Mouse (Mus musculus): ENCODE results near the gene Eml1.

Gene Eml1

DNA sequence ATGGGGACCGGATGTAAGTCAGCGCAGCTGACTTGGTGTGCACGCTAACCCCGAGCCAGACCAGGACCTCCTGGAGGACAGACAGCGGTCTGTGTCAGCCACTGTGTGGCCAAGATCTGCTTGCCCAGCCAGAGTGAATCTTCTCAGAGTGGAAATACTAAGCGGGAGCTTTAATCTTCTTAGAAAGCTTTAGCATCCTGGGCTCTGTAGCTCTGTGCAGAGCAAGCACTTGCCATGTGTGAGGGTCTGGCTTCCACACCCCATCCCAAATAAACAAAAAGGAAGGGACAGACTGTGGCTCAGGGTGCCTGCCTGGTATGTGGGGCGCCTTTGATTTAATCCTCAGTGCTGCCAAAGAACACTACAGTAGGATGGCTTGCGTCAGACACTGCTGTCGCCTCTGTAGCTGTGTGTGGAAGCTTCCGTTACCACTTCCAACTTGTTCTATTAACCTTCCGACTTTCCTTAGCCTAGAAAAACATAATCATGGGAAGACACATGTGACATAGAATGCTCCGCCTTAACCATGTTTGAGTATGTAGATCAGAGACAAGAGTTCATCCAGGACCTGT lies 64.8 kb downstream of the Eml1 start:
- Histone ChIP-seq H3K4me3 (replicated peaks; ENCODE audit: low read length) (no peak overlapping the region), H3K4me1 (replicated peaks; ENCODE audit: low read depth, low read length) (peaks cover 51% of the 10 kb centered on the region), H3K27me3 (ENCODE audit: insufficient read depth, low read length) (peaks cover 85% of the 10 kb centered on the region), H3K36me3 (ENCODE audit: insufficient read depth, low read length) (no peaks in the 10 kb centered on the region), H3K9me3 (ENCODE audit: low read length) (no peaks in the 10 kb centered on the region)
- no peak for TF ChIP-seq NANOG (IDR thresholded peaks at IDR 0.05; ENCODE audit: borderline replicate concordance, low read length)
- no peak for TF ChIP-seq CTCF (conservative IDR thresholded peaks at IDR 0.05; ENCODE audit: low read length)
- TF ChIP-seq POU5F1 (IDR thresholded peaks at IDR 0.05; ENCODE audit: borderline replicate concordance, low read length) = no peak

DNA sequence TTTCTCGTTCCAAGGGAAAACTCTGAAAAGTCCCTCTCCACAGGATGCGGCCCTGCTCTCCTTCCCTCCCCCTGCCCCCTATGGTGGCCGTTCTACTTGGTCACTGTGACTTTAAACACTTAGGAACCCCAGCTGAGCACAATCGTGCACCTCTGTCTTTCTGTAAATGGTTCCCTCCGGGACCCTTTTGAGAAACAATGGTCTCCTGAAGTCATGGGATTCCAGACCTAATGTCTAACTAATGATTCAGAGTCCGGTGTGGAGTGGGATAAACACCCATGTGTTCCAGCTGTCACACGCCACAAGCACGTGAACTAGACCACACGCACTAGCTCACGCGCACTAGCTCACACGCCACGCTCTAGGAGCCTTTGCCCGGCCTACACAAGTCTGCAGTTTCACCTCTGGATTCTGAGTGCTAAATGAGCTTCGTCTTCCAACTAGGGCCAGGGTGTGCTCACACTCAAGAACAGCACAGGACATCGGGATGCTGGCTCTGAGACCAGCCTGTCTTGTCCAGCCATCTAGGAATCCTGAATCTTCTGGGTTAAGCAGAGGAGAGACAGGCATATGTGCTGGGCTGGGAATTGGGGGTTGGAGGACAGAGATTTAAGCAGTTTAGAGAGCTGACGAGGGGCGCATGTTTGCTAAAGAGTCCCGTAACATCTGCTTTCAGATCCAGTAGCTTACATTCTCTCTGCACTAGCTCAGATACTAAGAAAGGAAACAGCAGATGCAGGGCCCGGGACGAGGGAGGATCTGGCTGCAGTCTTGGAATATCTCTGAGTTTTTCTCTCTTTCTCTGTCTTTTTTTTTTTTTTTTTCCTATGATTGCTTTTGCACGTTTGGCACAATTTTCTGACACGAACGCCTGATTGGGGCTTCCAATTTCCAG lies 65.5 kb downstream of the Eml1 start:
- Histone ChIP-seq H3K4me3 (replicated peaks; ENCODE audit: low read length) (no peak overlapping the region), H3K36me3 (ENCODE audit: insufficient read depth, low read length) (no peaks in the 10 kb centered on the region), H3K9me3 (ENCODE audit: low read length) (no peaks in the 10 kb centered on the region), H3K27me3 (ENCODE audit: insufficient read depth, low read length) (peaks cover 87% of the 10 kb centered on the region), H3K4me1 (replicated peaks; ENCODE audit: low read depth, low read length) (peaks cover 49% of the 10 kb centered on the region)
- TF ChIP-seq CTCF (conservative IDR thresholded peaks at IDR 0.05; ENCODE audit: low read length) (no peak), NANOG (IDR thresholded peaks at IDR 0.05; ENCODE audit: borderline replicate concordance, low read length) (peak; percentile 79)

DNA sequence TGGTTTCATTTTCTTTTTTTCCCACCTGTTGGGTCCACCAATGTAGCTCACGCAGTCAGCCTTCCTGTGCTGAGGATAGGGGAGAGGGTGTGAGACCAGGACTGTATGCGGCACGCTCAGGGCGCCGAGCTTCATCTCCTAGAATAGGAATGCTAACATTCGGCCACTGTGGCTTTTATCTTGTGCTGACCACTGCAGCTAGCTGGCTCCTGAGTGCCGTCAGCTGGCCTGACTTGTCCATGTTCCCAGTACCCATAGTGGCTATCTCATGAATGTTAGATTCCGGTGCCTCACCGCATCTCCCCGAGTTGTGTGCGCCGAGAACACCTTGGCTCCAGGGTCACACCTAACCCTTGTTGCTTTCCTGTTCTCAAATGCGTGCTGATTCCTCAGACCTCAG lies 66.7 kb downstream of the Eml1 start:
- H3K36me3 ChIP-seq (ENCODE audit: insufficient read depth, low read length) = no peaks in the 10 kb centered on the region
- no peaks in the 10 kb centered on the region for H3K9me3 ChIP-seq (ENCODE audit: low read length)
- H3K4me3 ChIP-seq (replicated peaks; ENCODE audit: low read length) = no peak overlapping the region
- H3K4me1 ChIP-seq (replicated peaks; ENCODE audit: low read depth, low read length) = peaks cover 44% of the 10 kb centered on the region
- H3K27me3 ChIP-seq (ENCODE audit: insufficient read depth, low read length) = peaks cover 91% of the 10 kb centered on the region
- TF ChIP-seq NANOG (IDR thresholded peaks at IDR 0.05; ENCODE audit: borderline replicate concordance, low read length) = no peak
- no peak for TF ChIP-seq POU5F1 (IDR thresholded peaks at IDR 0.05; ENCODE audit: borderline replicate concordance, low read length)
- TF ChIP-seq CTCF (conservative IDR thresholded peaks at IDR 0.05; ENCODE audit: low read length) = no peak

DNA sequence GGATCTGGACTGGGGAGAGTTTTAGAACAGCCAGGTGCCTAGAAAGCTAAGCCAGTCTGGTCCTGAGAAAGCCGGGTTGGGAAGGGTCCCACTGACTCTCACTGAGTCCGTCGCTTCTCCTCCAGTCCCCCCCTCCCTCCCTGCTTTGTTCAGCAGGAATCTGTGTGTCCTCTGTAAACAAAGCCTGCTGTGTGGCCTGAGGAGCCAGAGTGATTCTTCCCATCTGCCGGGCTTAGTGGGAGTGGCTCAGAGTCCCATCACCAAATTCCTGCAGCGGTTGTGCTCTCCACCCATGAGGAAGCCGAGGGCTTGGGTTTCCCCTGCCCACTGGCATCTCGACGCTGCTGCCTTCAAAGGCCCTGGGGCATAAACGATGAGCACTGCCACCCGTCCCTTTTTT lies 72.5 kb downstream of the Eml1 start:
- TF ChIP-seq NANOG (IDR thresholded peaks at IDR 0.05; ENCODE audit: borderline replicate concordance, low read length) = 0 out of 2 replicates have a peak, but pooled peaks have one; percentile 4
- TF ChIP-seq POU5F1 (IDR thresholded peaks at IDR 0.05; ENCODE audit: borderline replicate concordance, low read length) = no peak
- peaks cover 40% of the 10 kb centered on the region for H3K4me1 ChIP-seq (replicated peaks; ENCODE audit: low read depth, low read length)
- H3K27me3 ChIP-seq (ENCODE audit: insufficient read depth, low read length) = peaks cover 36% of the 10 kb centered on the region
- no peak overlapping the region for H3K4me3 ChIP-seq (replicated peaks; ENCODE audit: low read length)
- H3K9me3 ChIP-seq (ENCODE audit: low read length) = no peaks in the 10 kb centered on the region
- H3K36me3 ChIP-seq (ENCODE audit: insufficient read depth, low read length) = no peaks in the 10 kb centered on the region

DNA sequence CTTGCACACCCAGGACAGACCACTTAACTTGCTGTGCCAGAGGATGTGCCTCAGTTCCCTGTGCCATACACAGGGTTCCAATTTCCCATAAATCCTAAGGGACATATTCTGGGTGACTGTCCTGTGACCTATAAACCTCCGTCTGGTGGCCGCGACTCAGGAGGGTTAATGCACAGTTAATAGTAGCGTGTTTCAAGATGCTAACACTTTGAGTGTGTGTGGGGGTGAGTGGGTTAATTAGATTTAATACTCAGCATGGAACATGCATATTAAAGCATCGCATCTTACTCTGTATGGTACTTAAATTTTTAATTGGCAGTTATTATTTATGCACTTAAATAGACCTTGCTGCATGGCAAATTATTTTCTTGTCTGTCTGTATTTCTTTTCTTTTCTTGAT lies 73.0 kb downstream of the Eml1 start:
- TF ChIP-seq POU5F1 (IDR thresholded peaks at IDR 0.05; ENCODE audit: borderline replicate concordance, low read length) (no peak), CTCF (conservative IDR thresholded peaks at IDR 0.05; ENCODE audit: low read length) (no peak), NANOG (IDR thresholded peaks at IDR 0.05; ENCODE audit: borderline replicate concordance, low read length) (no peak)
- H3K36me3 ChIP-seq (ENCODE audit: insufficient read depth, low read length) = no peaks in the 10 kb centered on the region
- H3K4me1 ChIP-seq (replicated peaks; ENCODE audit: low read depth, low read length) = peaks cover 40% of the 10 kb centered on the region
- no peak overlapping the region for H3K4me3 ChIP-seq (replicated peaks; ENCODE audit: low read length)
- no peaks in the 10 kb centered on the region for H3K9me3 ChIP-seq (ENCODE audit: low read length)
- peaks cover 32% of the 10 kb centered on the region for H3K27me3 ChIP-seq (ENCODE audit: insufficient read depth, low read length)

DNA sequence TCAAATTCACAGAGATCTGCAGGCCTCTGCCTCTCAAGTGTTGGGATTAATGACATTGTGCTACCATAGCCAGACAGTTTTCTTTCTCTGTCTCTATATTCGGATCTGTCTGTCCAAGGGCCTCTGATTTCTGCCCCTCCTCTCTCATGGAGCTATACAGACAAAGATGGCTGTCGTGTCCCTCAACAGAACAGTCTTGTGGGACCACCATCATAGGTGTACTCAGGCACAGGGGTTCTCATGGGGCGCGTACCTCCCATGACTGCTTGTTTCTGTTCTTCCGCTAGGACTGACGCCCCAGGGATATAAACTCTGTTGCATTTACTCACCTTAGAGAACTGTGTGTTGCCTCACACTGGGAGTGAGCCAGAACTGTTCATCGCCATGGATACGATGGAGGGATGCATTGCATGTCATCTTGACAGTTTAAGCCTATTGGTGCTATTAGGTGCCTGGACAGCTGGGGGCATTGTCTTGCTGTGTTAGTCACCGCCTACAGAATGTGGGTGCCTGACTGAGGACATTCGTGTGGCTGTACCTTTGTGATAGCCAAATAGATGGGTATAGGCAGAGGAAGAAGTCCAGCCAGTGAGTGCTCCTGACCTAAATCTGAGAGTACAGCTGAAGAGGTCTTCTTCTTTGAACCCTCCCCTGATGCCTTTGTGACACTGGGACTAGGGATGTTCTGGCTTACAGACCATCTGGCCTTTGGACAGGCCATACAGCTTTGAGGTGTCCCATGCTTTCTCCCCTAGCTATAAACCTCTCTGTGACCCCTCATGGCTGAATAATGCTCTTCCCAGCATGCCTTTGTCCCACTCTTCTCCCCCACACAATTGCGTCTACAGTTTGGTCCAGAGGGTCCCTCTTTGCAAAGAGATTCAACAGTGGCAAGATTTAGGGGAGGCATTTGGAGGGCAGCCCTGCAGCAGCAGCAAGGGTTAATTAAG lies 73.7 kb downstream of the Eml1 start:
- H3K4me3 ChIP-seq (replicated peaks; ENCODE audit: low read length) = no peak overlapping the region
- peaks cover 28% of the 10 kb centered on the region for H3K27me3 ChIP-seq (ENCODE audit: insufficient read depth, low read length)
- no peaks in the 10 kb centered on the region for H3K36me3 ChIP-seq (ENCODE audit: insufficient read depth, low read length)
- no peaks in the 10 kb centered on the region for H3K9me3 ChIP-seq (ENCODE audit: low read length)
- H3K4me1 ChIP-seq (replicated peaks; ENCODE audit: low read depth, low read length) = peaks cover 40% of the 10 kb centered on the region
- no peak for TF ChIP-seq POU5F1 (IDR thresholded peaks at IDR 0.05; ENCODE audit: borderline replicate concordance, low read length)
- TF ChIP-seq CTCF (conservative IDR thresholded peaks at IDR 0.05; ENCODE audit: low read length) = no peak
- no peak for TF ChIP-seq NANOG (IDR thresholded peaks at IDR 0.05; ENCODE audit: borderline replicate concordance, low read length)

DNA sequence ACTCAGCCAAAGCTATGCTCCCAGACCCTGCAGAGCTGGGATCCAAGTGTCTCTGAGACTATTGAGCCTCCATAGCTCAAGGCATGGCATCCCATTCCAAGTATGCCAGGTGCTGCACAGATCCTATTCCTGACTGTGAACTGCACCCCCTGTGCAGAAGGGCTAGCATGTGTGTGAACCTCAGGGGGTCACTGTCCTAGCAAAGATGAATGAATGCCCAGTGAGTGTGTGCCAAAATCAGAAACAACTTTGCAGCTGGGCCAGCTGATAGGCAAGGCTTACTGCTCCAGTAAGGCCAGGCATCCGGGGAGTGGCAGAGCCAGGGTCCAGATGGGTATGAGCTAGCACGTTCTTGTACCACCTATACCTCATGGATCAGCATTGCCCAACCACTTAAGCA lies 76.0 kb downstream of the Eml1 start:
- TF ChIP-seq NANOG (IDR thresholded peaks at IDR 0.05; ENCODE audit: borderline replicate concordance, low read length) = no peak
- Histone ChIP-seq H3K36me3 (ENCODE audit: insufficient read depth, low read length) (no peaks in the 10 kb centered on the region), H3K27me3 (ENCODE audit: insufficient read depth, low read length) (peaks cover 21% of the 10 kb centered on the region), H3K9me3 (ENCODE audit: low read length) (no peaks in the 10 kb centered on the region), H3K4me1 (replicated peaks; ENCODE audit: low read depth, low read length) (peaks cover 37% of the 10 kb centered on the region), H3K4me3 (replicated peaks; ENCODE audit: low read length) (no peak overlapping the region)

DNA sequence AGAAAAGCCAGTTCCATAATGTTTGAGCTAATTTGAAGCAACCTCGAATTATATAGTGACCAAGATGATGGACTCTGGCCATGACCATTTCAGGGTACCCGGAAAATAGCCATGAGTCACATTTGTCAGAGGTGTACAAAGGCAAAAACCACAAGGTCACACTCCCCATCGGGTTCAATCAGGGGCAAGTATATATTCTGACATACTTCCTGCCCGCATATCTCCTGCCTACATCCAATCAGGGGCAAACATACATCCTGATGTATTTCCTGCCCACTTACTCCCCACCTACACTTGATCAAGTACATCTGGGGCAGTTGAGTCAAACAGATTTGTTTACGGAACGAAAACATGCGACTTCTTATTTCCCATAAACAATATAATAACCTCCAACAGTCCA lies 77.6 kb downstream of the Eml1 start:
- Histone ChIP-seq H3K4me3 (replicated peaks; ENCODE audit: low read length) (no peak overlapping the region), H3K9me3 (ENCODE audit: low read length) (no peaks in the 10 kb centered on the region), H3K36me3 (ENCODE audit: insufficient read depth, low read length) (no peaks in the 10 kb centered on the region), H3K4me1 (replicated peaks; ENCODE audit: low read depth, low read length) (peaks cover 25% of the 10 kb centered on the region), H3K27me3 (ENCODE audit: insufficient read depth, low read length) (peaks cover 23% of the 10 kb centered on the region)
- TF ChIP-seq CTCF (conservative IDR thresholded peaks at IDR 0.05; ENCODE audit: low read length) (no peak), NANOG (IDR thresholded peaks at IDR 0.05; ENCODE audit: borderline replicate concordance, low read length) (no peak), POU5F1 (IDR thresholded peaks at IDR 0.05; ENCODE audit: borderline replicate concordance, low read length) (no peak)
